Mouse (Mus musculus) small intestine, adult 2 months (tissue): ENCODE measurements at regions not wholly inside any gene's neighbourhood (a gene's known extent, or its start where the extent isn't known, plus 50 kb on each side); places are given as distances from the start of the nearest gene placed in this dataset.
"Not testable (repeated sequence)": the region's sequence is repeated elsewhere in the genome, so short reads cannot be mapped to it uniquely, and the experiment has no call there.

ENCODE experiments used
- CTCF ChIP-seq: fragments of 200-500 bp; IDR thresholded peaks from 2 replicates; pipeline ENCODE4 v1.5.1; 2012; ENCODE audit warnings: low read depth, mild to moderate bottlenecking, control low read depth, inconsistent platforms, low read length, moderate library complexity, mixed read lengths; ENCODE audit not compliant: insufficient replicate concordance, insufficient read length; ENCODE audit errors: extremely low read depth
- POLR2A ChIP-seq: fragments of 200-500 bp; IDR thresholded peaks from 2 replicates; pipeline ENCODE4 v1.6.1; 2012; ENCODE audit warnings: low read depth, mild to moderate bottlenecking, control low read depth, inconsistent platforms, low read length, moderate library complexity

DNA sequence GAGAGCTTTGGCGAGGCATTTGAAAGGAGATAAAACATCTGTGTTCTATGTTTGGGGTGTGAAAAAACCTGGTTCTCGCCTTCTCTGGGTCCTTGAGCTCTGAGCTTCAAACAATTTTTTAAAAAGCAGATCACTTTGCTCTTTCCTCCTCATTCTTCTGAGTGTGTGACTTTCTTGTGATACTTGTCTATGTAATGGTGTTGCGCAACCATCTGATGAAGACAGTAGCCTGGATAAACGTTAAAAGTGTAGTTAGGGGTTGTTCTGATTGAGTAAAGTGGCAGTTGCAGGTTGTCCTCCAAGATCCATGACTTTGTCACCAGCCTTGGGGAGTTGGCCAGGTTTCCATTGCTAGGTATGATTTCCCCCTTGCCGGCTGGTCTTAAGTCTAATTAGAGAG lies 62.1 kb downstream of the Mterf1b start:
- TF ChIP-seq CTCF, POLR2A: not testable (repeated sequence)
